Mouse (Mus musculus) ES-Bruce4 (cell line): ENCODE measurements around the gene Cadm3. TPM values are rescaled to one million over a fixed set of nuclear protein-coding genes. Genes with fewer than 3 reads are reported as not detected.

Experiments
- H3K27ac ChIP-seq: 2 replicates; pipeline ENCODE4 v1.5.1; 2012; ENCODE audit warnings: low read length, inconsistent platforms; ENCODE audit not compliant: insufficient read depth
- H3K27me3 ChIP-seq: 2 replicates; pipeline ENCODE4 v1.6.1; 2012; ENCODE audit warnings: mild to moderate bottlenecking, low read length, inconsistent platforms; ENCODE audit not compliant: control insufficient read depth, poor library complexity, insufficient read depth, severe bottlenecking
- H3K36me3 ChIP-seq: 2 replicates; pipeline ENCODE4 v1.6.1; 2012; ENCODE audit warnings: inconsistent platforms, mild to moderate bottlenecking, low read length, moderate library complexity; ENCODE audit not compliant: control insufficient read depth, poor library complexity, insufficient read depth, severe bottlenecking
- H3K4me1 ChIP-seq: one replicate; pipeline ENCODE4 v1.8.1; 2011; ENCODE audit warnings: low read length; ENCODE audit not compliant: control insufficient read depth, insufficient read depth
- H3K4me3 ChIP-seq: 2 replicates; pipeline ENCODE4 v1.5.1; 2011; ENCODE audit warnings: low read depth, mild to moderate bottlenecking, low read length
- H3K9ac ChIP-seq: 2 replicates; pipeline ENCODE4 v1.6.1; 2012; ENCODE audit warnings: low read depth, mild to moderate bottlenecking, inconsistent platforms; ENCODE audit not compliant: poor library complexity, severe bottlenecking
- H3K9me3 ChIP-seq: replicated peaks from 2 replicates; pipeline ENCODE4 v1.6.1; 2012; ENCODE audit warnings: mild to moderate bottlenecking, low read length, inconsistent platforms; ENCODE audit not compliant: control insufficient read depth, poor library complexity, insufficient read depth, severe bottlenecking
- CTCF ChIP-seq: IDR thresholded peaks from one replicate; pipeline ENCODE4 v1.8.1; 2011; ENCODE audit warnings: low read depth, low read length
- EP300 ChIP-seq: IDR thresholded peaks from 2 replicates; pipeline ENCODE4 v1.6.1; 2011; ENCODE audit warnings: low read depth, low read length; ENCODE audit not compliant: insufficient read depth
- POLR2A ChIP-seq: IDR thresholded peaks from one replicate; pipeline ENCODE4 v1.8.1; 2011; ENCODE audit warnings: low read length; ENCODE audit not compliant: insufficient read depth
- polyA plus RNA-seq: library from polyadenylated mRNA; stranded (reverse); fragments of >200 nt; gene quantifications from 2 replicates; pipeline ENCODE4 v1.2.4, GENCODE M21; 2011; ENCODE audit warnings: low read depth; ENCODE audit not compliant: missing spikeins, insufficient read depth, insufficient read length

The Cadm3 gene
- polyA plus RNA-seq, 1 experiment: 0.70 TPM

GRCm38 (mm10) chr1:173342425-173342824 is 25.1 kb downstream of the Cadm3 start:
- no peaks in the 10 kb centered on the region for H3K36me3 ChIP-seq
- H3K27me3 ChIP-seq: no peaks in the 10 kb centered on the region
- no peak overlapping the region for H3K27ac ChIP-seq
- no peak overlapping the region for H3K4me3 ChIP-seq
- H3K9me3 ChIP-seq: no peaks in the 10 kb centered on the region
- TF ChIP-seq POLR2A (no peak), EP300 (no peak), CTCF (no peak)
- H3K4me1 ChIP-seq: no peaks in the 10 kb centered on the region
- no peak overlapping the region for H3K9ac ChIP-seq

- Histone ChIP-seq H3K4me3 (no peak overlapping the region), H3K36me3 (no peaks in the 10 kb centered on the region), H3K27ac (no peak overlapping the region), H3K9ac (no peak overlapping the region), H3K27me3 (no peaks in the 10 kb centered on the region), H3K4me1 (no peaks in the 10 kb centered on the region), H3K9me3 (no peaks in the 10 kb centered on the region)
- TF ChIP-seq POLR2A (no peak), CTCF (peak; percentile 71), EP300 (no peak)
Observed at GRCm38 (mm10) chr1:173339543-173339942, 28.0 kb downstream of the Cadm3 start.

- no peaks in the 10 kb centered on the region for H3K36me3 ChIP-seq
- no peak overlapping the region for H3K9ac ChIP-seq
- no peak overlapping the region for H3K4me3 ChIP-seq
- TF ChIP-seq CTCF: no peak
- no peak for TF ChIP-seq POLR2A
- TF ChIP-seq EP300: no peak
- H3K4me1 ChIP-seq: no peaks in the 10 kb centered on the region
- H3K9me3 ChIP-seq: no peaks in the 10 kb centered on the region
- H3K27me3 ChIP-seq: no peaks in the 10 kb centered on the region
- no peak overlapping the region for H3K27ac ChIP-seq
Observed at GRCm38 (mm10) chr1:173337008-173337407, 30.5 kb downstream of the Cadm3 start.

- TF ChIP-seq POLR2A (no peak), EP300 (no peak), CTCF (no peak)
- no peak overlapping the region for H3K27ac ChIP-seq
Observed at GRCm38 (mm10) chr1:173335903-173336302, 31.6 kb downstream of the Cadm3 start.

GRCm38 (mm10) chr1:173333312-173334253 is 33.9 kb downstream of the Cadm3 start, which contains the start of gene Ackr1:
Gene Ackr1 (minus strand): TSS chr1:173333750.
- Histone ChIP-seq H3K4me3 (no peak within 1 kb of the TSS), H3K4me1 (no peaks in the 10 kb centered on the region), H3K9me3 (no peaks in the 10 kb centered on the region), H3K27ac (no peak within 1 kb of the TSS), H3K9ac (no peak within 1 kb of the TSS), H3K27me3 (no peaks in the 10 kb centered on the region), H3K36me3 (no peaks in the 10 kb centered on the region)
- TF ChIP-seq CTCF: no peak
- TF ChIP-seq POLR2A: no peak
- no peak for TF ChIP-seq EP300

More at GRCm38 (mm10) chr1:173335903-173336302, 31.6 kb downstream of the Cadm3 start:
- H3K36me3 ChIP-seq: no peaks in the 10 kb centered on the region
- H3K9ac ChIP-seq: no peak overlapping the region
- H3K4me3 ChIP-seq: no peak overlapping the region
- no peaks in the 10 kb centered on the region for H3K4me1 ChIP-seq
- H3K27me3 ChIP-seq: no peaks in the 10 kb centered on the region
- no peaks in the 10 kb centered on the region for H3K9me3 ChIP-seq

GRCm38 (mm10) chr1:173332418-173332817 is 35.1 kb downstream of the Cadm3 start:
- TF ChIP-seq EP300: no peak
- no peak for TF ChIP-seq CTCF
- TF ChIP-seq POLR2A: no peak
- H3K27me3 ChIP-seq: no peaks in the 10 kb centered on the region
- no peaks in the 10 kb centered on the region for H3K36me3 ChIP-seq
- H3K9me3 ChIP-seq: no peaks in the 10 kb centered on the region
- no peak overlapping the region for H3K27ac ChIP-seq
- no peak overlapping the region for H3K9ac ChIP-seq
- no peak overlapping the region for H3K4me3 ChIP-seq
- H3K4me1 ChIP-seq: no peaks in the 10 kb centered on the region
